Mouse (Mus musculus) MEL (cell line): ENCODE data around the gene Ccnq.

ENCODE experiments used
- CHD2 ChIP-seq: IDR thresholded peaks from 2 replicates; pipeline ENCODE4 v1.6.1; 2011; ENCODE audit warnings: low read length, improper control_type of control experiment
- CTCF ChIP-seq, 3 experiments: IDR thresholded peaks in 2 of 3; conservative IDR thresholded peaks in 1 of 3; 2 replicates each; pipeline ENCODE4 v1.5.1; 2011 to 2012; ENCODE audit warnings: low read length in 3 of 3, low read depth in 2 of 3, mild to moderate bottlenecking in 2 of 3, improper control_type of control experiment in 1 of 3, inconsistent platforms in 1 of 3, mixed read lengths in 1 of 3, moderate library complexity in 1 of 3; ENCODE audit not compliant: control insufficient read depth in 1 of 3, insufficient read depth in 1 of 3, poor library complexity in 1 of 3, severe bottlenecking in 1 of 3
- GATA1 ChIP-seq: IDR thresholded peaks from 2 replicates; pipeline ENCODE4 v1.6.1; 2011; ENCODE audit warnings: low read depth, low read length, improper control_type of control experiment
- JUND ChIP-seq: IDR thresholded peaks from 2 replicates; pipeline ENCODE4 v1.6.1; 2011; ENCODE audit warnings: low read depth, mild to moderate bottlenecking, improper control_type of control experiment, low read length
- MAX ChIP-seq: IDR thresholded peaks from 2 replicates; pipeline ENCODE4 v1.6.1; 2011; ENCODE audit warnings: low read length, improper control_type of control experiment
- POLR2A ChIP-seq, 2 experiments: IDR thresholded peaks; 2 replicates each; pipeline ENCODE4 v1.6.1; 2011 to 2012; ENCODE audit warnings: low read length in 2 of 2, mild to moderate bottlenecking in 2 of 2, control low read depth in 1 of 2, improper control_type of control experiment in 1 of 2, low read depth in 1 of 2, moderate library complexity in 1 of 2; ENCODE audit not compliant: control insufficient read depth in 1 of 2, insufficient read depth in 1 of 2, poor library complexity in 1 of 2
- TCF12 ChIP-seq: IDR thresholded peaks from 2 replicates; pipeline ENCODE4 v1.6.1; 2014; ENCODE audit warnings: low read depth, mild to moderate bottlenecking, inconsistent platforms, low read length, improper control_type of control experiment, moderate library complexity
- ZC3H11A ChIP-seq: IDR thresholded peaks from 2 replicates; pipeline ENCODE4 v1.6.1; 2012; ENCODE audit warnings: low read depth, mild to moderate bottlenecking, inconsistent platforms, low read length, improper control_type of control experiment

- TF ChIP-seq CTCF (IDR thresholded peaks at IDR 0.05 in 2 of 3, conservative IDR thresholded peaks at IDR 0.05 in 1 of 3; ENCODE audit: control insufficient read depth in 1 of 3, insufficient read depth in 1 of 3, low read depth in 2 of 3, low read length in 3 of 3, poor library complexity in 1 of 3, severe bottlenecking in 1 of 3) (no peak), CHD2 (no peak), JUND (no peak), POLR2A (IDR thresholded peaks at IDR 0.05; ENCODE audit: control insufficient read depth in 1 of 2, insufficient read depth in 1 of 2, low read depth in 1 of 2, low read length in 2 of 2, poor library complexity in 1 of 2) (no peak), ZC3H11A (no peak), MAX (no peak), GATA1 (no peak), TCF12 (no peak)
Observed at GRCm38 (mm10) chr11:78726366-78726765, 25.2 kb downstream of the Ccnq start.
